Mouse (Mus musculus) liver, adult 2 months (tissue): ENCODE results near the gene Isca1. TPM values are rescaled to one million over a fixed set of nuclear protein-coding genes. Genes with fewer than 3 reads are reported as not detected.

Experiments used
- DNase-seq: peaks from one replicate; pipeline ENCODE4 v3.0.0-alpha.2; 2011; ENCODE audit warnings: low read depth, low spot score; ENCODE audit errors: extremely low read depth
- H3K27ac ChIP-seq: fragments of 200-500 bp; replicated peaks from 2 replicates; pipeline ENCODE4 v1.5.1; 2012; ENCODE audit warnings: low read depth, mild to moderate bottlenecking, control low read depth, inconsistent platforms, low read length; ENCODE audit not compliant: insufficient read depth
- H3K27me3 ChIP-seq: fragments of 200-500 bp; 2 replicates; pipeline ENCODE4 v1.6.1; 2012; ENCODE audit warnings: mild to moderate bottlenecking, moderate library complexity, low read length, inconsistent platforms; ENCODE audit not compliant: control insufficient read depth, insufficient read depth
- H3K36me3 ChIP-seq: fragments of 200-500 bp; 2 replicates; pipeline ENCODE4 v1.6.1; 2012; ENCODE audit warnings: low read length, inconsistent platforms; ENCODE audit not compliant: control insufficient read depth, insufficient read depth
- H3K4me1 ChIP-seq: fragments of 200-500 bp; 2 replicates; pipeline ENCODE4 v1.6.1; 2011; ENCODE audit warnings: low read length; ENCODE audit not compliant: control insufficient read depth, insufficient read depth
- H3K4me3 ChIP-seq: fragments of 200-500 bp; 2 replicates; pipeline ENCODE4 v1.5.1; 2011; ENCODE audit warnings: low read depth, mild to moderate bottlenecking, control low read depth, low read length, moderate library complexity; ENCODE audit not compliant: insufficient read depth
- H3K79me2 ChIP-seq: fragments of 200-500 bp; 2 replicates; pipeline ENCODE4 v1.6.1; 2012; ENCODE audit warnings: inconsistent platforms, mild to moderate bottlenecking, low read length, moderate library complexity; ENCODE audit not compliant: control insufficient read depth, insufficient read depth
- H3K9ac ChIP-seq: fragments of 200-500 bp; 2 replicates; pipeline ENCODE4 v1.6.1; 2012; ENCODE audit warnings: low read depth, mild to moderate bottlenecking, control low read depth, inconsistent platforms, low read length
- CTCF ChIP-seq: fragments of 200-500 bp; IDR thresholded peaks from 2 replicates; pipeline ENCODE4 v1.5.1; 2011; ENCODE audit warnings: low read depth, low read length, control low read depth
- POLR2A ChIP-seq: fragments of 200-500 bp; IDR thresholded peaks from 2 replicates; pipeline ENCODE4 v1.6.1; 2011; ENCODE audit warnings: low read length, control low read depth; ENCODE audit not compliant: insufficient read depth; ENCODE audit errors: extremely low read depth
- WGBS: fragments of 180-500 bp; shearing (Covaris S2); methylation state at CpG from one replicate; pipeline ENCODE4 v1.1.7; 2018; 5-methylcytosine and 5-hydroxymethylcytosine counted together
- polyA plus RNA-seq: library from polyadenylated mRNA; depleted of rRNA; stranded (reverse); fragments of >200 nt; gene quantifications from 2 replicates; pipeline ENCODE4 v1.2.3, GENCODE M21; 2012
- total RNA-seq: library from RNA; depleted of rRNA; stranded (reverse); fragments of >200 nt; gene quantifications from 2 replicates; pipeline ENCODE4 v1.2.3, GENCODE M21; 2014

Isca1 gene
- total and polyA plus RNA-seq, 2 experiments, result 32.4 to 52.8 TPM

- TF ChIP-seq POLR2A (no peak), CTCF (no peak)
Observed at GRCm38 (mm10) chr13:59779213-59779612, 9.6 kb upstream of the Isca1 start.

GRCm38 (mm10) chr13:59775168-59775567, 5.6 kb upstream of the Isca1 start:
- peaks cover 51% of the 10 kb centered on the region for H3K36me3 ChIP-seq
- no peak overlapping the region for H3K4me3 ChIP-seq
- no peaks in the 10 kb centered on the region for H3K79me2 ChIP-seq
- no peak overlapping the region for H3K27ac ChIP-seq
- no peaks in the 10 kb centered on the region for H3K27me3 ChIP-seq
- H3K9ac ChIP-seq, result no peak overlapping the region
- TF ChIP-seq POLR2A (no peak), CTCF (no peak)
- WGBS, result 8% methylated on average over 3 of the region's 3 CpGs
- peak; percentile 47 for DNase-seq
- peaks cover 5% of the 10 kb centered on the region; the same call in 1 of the 2 replicates for H3K4me1 ChIP-seq

More at GRCm38 (mm10) chr13:59779213-59779612, 9.6 kb upstream of the Isca1 start:
- Histone ChIP-seq H3K27me3 (no peaks in the 10 kb centered on the region), H3K4me1 (no peaks in the 10 kb centered on the region), H3K9ac (no peak overlapping the region), H3K79me2 (no peaks in the 10 kb centered on the region), H3K36me3 (peaks cover 81% of the 10 kb centered on the region), H3K27ac (no peak overlapping the region), H3K4me3 (no peak overlapping the region)
- no peak for DNase-seq
- 70% methylated on average over 4 of the region's 4 CpGs for WGBS

- H3K27me3 ChIP-seq, result no peaks in the 10 kb centered on the region
- H3K4me3 ChIP-seq, result no peak overlapping the region
- TF ChIP-seq POLR2A, result no peak
- peaks cover 17% of the 10 kb centered on the region; the same call in 1 of the 2 replicates for H3K79me2 ChIP-seq
- peaks cover 25% of the 10 kb centered on the region for H3K4me1 ChIP-seq
- DNase-seq, result peak; percentile 78
- no peak overlapping the region for H3K9ac ChIP-seq
- WGBS, result 6% methylated on average over 9 of the region's 9 CpGs
- H3K36me3 ChIP-seq, result peaks cover 19% of the 10 kb centered on the region
- H3K27ac ChIP-seq, result peak overlapping the region; percentile 94
Observed at GRCm38 (mm10) chr13:59771257-59771656, 1.6 kb upstream of the Isca1 start.

- peak overlapping the region; percentile 27; the same call in 1 of the 2 replicates for H3K4me3 ChIP-seq
- H3K27me3 ChIP-seq, result no peaks in the 10 kb centered on the region
- H3K36me3 ChIP-seq, result peaks cover 16% of the 10 kb centered on the region
- no peak for TF ChIP-seq CTCF
- no peak for TF ChIP-seq POLR2A
- DNase-seq, result no peak
- peak overlapping the region; percentile 94 for H3K27ac ChIP-seq
- H3K4me1 ChIP-seq, result peaks cover 26% of the 10 kb centered on the region
- H3K9ac ChIP-seq, result peak overlapping the region; percentile 58
- WGBS, result 14% methylated on average over 9 of the region's 9 CpGs
- H3K79me2 ChIP-seq, result peaks cover 21% of the 10 kb centered on the region
Observed at GRCm38 (mm10) chr13:59770847-59771246, 1.2 kb upstream of the Isca1 start.

GRCm38 (mm10) chr13:59770164-59770562, 553 bp upstream of the Isca1 start:
- peaks cover 24% of the 10 kb centered on the region for H3K79me2 ChIP-seq
- peaks cover 28% of the 10 kb centered on the region for H3K4me1 ChIP-seq
- peak; percentile 72 for DNase-seq
- H3K4me3 ChIP-seq, result peak overlapping the region; percentile 68
- under 1% methylated on average over 28 of the region's 28 CpGs for WGBS
- H3K36me3 ChIP-seq, result peaks cover 13% of the 10 kb centered on the region
- peak overlapping the region; percentile 94 for H3K27ac ChIP-seq
- TF ChIP-seq POLR2A, result no peak
- TF ChIP-seq CTCF, result no peak
- H3K9ac ChIP-seq, result peak overlapping the region; percentile 79
- H3K27me3 ChIP-seq, result no peaks in the 10 kb centered on the region

- Histone ChIP-seq H3K4me1 (peaks cover 28% of the 10 kb centered on the region), H3K4me3 (peak overlapping the region; percentile 66), H3K79me2 (peaks cover 27% of the 10 kb centered on the region), H3K27me3 (no peaks in the 10 kb centered on the region), H3K27ac (no peak overlapping the region), H3K36me3 (peaks cover 8% of the 10 kb centered on the region), H3K9ac (peak overlapping the region; percentile 43)
- DNase-seq, result peak; percentile 35
- no peak for TF ChIP-seq POLR2A
- no peak for TF ChIP-seq CTCF
- WGBS, result 7% methylated on average over 13 of the region's 13 CpGs
Observed at GRCm38 (mm10) chr13:59768531-59768930, 1.1 kb downstream of the Isca1 start.
